Mouse (Mus musculus) MEL (cell line): ENCODE data around the gene Pygm. TPM values are rescaled to one million over a fixed set of nuclear protein-coding genes. Genes with fewer than 3 reads are reported as not detected.

Experiments
- DNase-seq: peaks from one replicate; pipeline ENCODE4 v3.0.0; 2011; ENCODE audit warnings: low read depth, low spot score
- H3K27ac ChIP-seq: 2 replicates; pipeline ENCODE4 v1.5.1; 2012; ENCODE audit warnings: low read depth, mild to moderate bottlenecking, control low read depth, low read length, moderate library complexity; ENCODE audit not compliant: control insufficient read depth
- H3K27me3 ChIP-seq, 2 experiments: fragments of 150-350 bp in 1 of 2; sonication (generic) in 1 of 2; 2 replicates each; pipeline ENCODE4 v1.6.1; 2012; ENCODE audit warnings: low read length in 2 of 2, mild to moderate bottlenecking in 2 of 2, improper control_type of control experiment in 1 of 2, moderate library complexity in 1 of 2; ENCODE audit not compliant: insufficient read depth in 2 of 2, control insufficient read depth in 1 of 2
- H3K36me3 ChIP-seq, 2 experiments: 2 replicates each; pipeline ENCODE4 v1.6.1; 2012 to 2014; ENCODE audit warnings: low read length in 2 of 2, improper control_type of control experiment in 1 of 2, inconsistent platforms in 1 of 2, mild to moderate bottlenecking in 1 of 2; ENCODE audit not compliant: insufficient read depth in 2 of 2, control insufficient read depth in 1 of 2
- H3K4me1 ChIP-seq, 2 experiments: fragments of 150-350 bp in 1 of 2; sonication (generic) in 1 of 2; 2 replicates each; pipeline ENCODE4 v1.6.1; 2012; ENCODE audit warnings: low read length in 2 of 2, improper control_type of control experiment in 1 of 2, mild to moderate bottlenecking in 1 of 2; ENCODE audit not compliant: insufficient read depth in 2 of 2, control insufficient read depth in 1 of 2
- H3K4me3 ChIP-seq, 2 experiments: fragments of 150-350 bp in 1 of 2; sonication (generic) in 1 of 2; 2 replicates each; pipeline ENCODE4 v1.5.1; 2012; ENCODE audit warnings: low read depth in 2 of 2, low read length in 2 of 2, mild to moderate bottlenecking in 2 of 2, moderate library complexity in 2 of 2, control low read depth in 1 of 2, improper control_type of control experiment in 1 of 2; ENCODE audit not compliant: control insufficient read depth in 1 of 2, insufficient read depth in 1 of 2
- H3K79me2 ChIP-seq: 2 replicates; pipeline ENCODE4 v1.6.1; 2012; ENCODE audit warnings: mild to moderate bottlenecking, low read length, moderate library complexity; ENCODE audit not compliant: control insufficient read depth, poor library complexity, insufficient read depth
- H3K9ac ChIP-seq: 2 replicates; pipeline ENCODE4 v1.6.1; 2012; ENCODE audit warnings: low read depth, mild to moderate bottlenecking, control low read depth, low read length, moderate library complexity; ENCODE audit not compliant: control insufficient read depth, poor library complexity, severe bottlenecking
- H3K9me3 ChIP-seq: fragments of 150-350 bp; sonication (generic); replicated peaks from 2 replicates; pipeline ENCODE4 v1.6.1; 2012; ENCODE audit warnings: mild to moderate bottlenecking, low read length, improper control_type of control experiment, moderate library complexity; ENCODE audit not compliant: insufficient read depth
- CHD1 ChIP-seq: IDR thresholded peaks from 2 replicates; pipeline ENCODE4 v1.6.1; 2012; ENCODE audit warnings: low read depth, mild to moderate bottlenecking, inconsistent platforms, low read length, improper control_type of control experiment
- CTCF ChIP-seq, 3 experiments: IDR thresholded peaks in 2 of 3; conservative IDR thresholded peaks in 1 of 3; 2 replicates each; pipeline ENCODE4 v1.5.1; 2011 to 2012; ENCODE audit warnings: low read length in 3 of 3, low read depth in 2 of 3, mild to moderate bottlenecking in 2 of 3, improper control_type of control experiment in 1 of 3, inconsistent platforms in 1 of 3, mixed read lengths in 1 of 3, moderate library complexity in 1 of 3; ENCODE audit not compliant: control insufficient read depth in 1 of 3, insufficient read depth in 1 of 3, poor library complexity in 1 of 3, severe bottlenecking in 1 of 3
- E2F4 ChIP-seq: IDR thresholded peaks from 2 replicates; pipeline ENCODE4 v1.6.1; 2011; ENCODE audit warnings: low read depth, low read length, improper control_type of control experiment, borderline replicate concordance
- EP300 ChIP-seq, 2 experiments: IDR thresholded peaks; 2 replicates each; pipeline ENCODE4 v1.6.1; 2011; ENCODE audit warnings: improper control_type of control experiment in 2 of 2, low read length in 2 of 2, low read depth in 1 of 2, mild to moderate bottlenecking in 1 of 2
- ETS1 ChIP-seq: IDR thresholded peaks from 2 replicates; pipeline ENCODE4 v1.6.1; 2012; ENCODE audit warnings: low read depth, mild to moderate bottlenecking, inconsistent platforms, low read length, improper control_type of control experiment, moderate library complexity
- GATA1 ChIP-seq: IDR thresholded peaks from 2 replicates; pipeline ENCODE4 v1.6.1; 2011; ENCODE audit warnings: low read depth, low read length, improper control_type of control experiment
- HCFC1 ChIP-seq: IDR thresholded peaks from 2 replicates; pipeline ENCODE4 v1.6.1; 2012; ENCODE audit warnings: low read depth, mild to moderate bottlenecking, inconsistent platforms, low read length, improper control_type of control experiment, moderate library complexity
- KAT2A ChIP-seq: conservative IDR thresholded peaks from 2 replicates; pipeline ENCODE4 v1.6.1; 2012; ENCODE audit warnings: low read depth, low read length, improper control_type of control experiment, inconsistent platforms
- MAFK ChIP-seq: IDR thresholded peaks from 2 replicates; pipeline ENCODE4 v1.6.1; 2011; ENCODE audit warnings: low read depth, mild to moderate bottlenecking, low read length, improper control_type of control experiment, borderline replicate concordance
- MXI1 ChIP-seq: IDR thresholded peaks from 2 replicates; pipeline ENCODE4 v1.6.1; 2011; ENCODE audit warnings: mild to moderate bottlenecking, low read depth, low read length, improper control_type of control experiment
- MYB ChIP-seq: IDR thresholded peaks from 2 replicates; pipeline ENCODE4 v1.6.1; 2011; ENCODE audit warnings: mild to moderate bottlenecking, low read depth, low read length, improper control_type of control experiment
- MYC ChIP-seq: IDR thresholded peaks from 2 replicates; pipeline ENCODE4 v1.6.1; 2011; ENCODE audit warnings: low read depth, mild to moderate bottlenecking, low read length, improper control_type of control experiment, moderate library complexity
- NELFE ChIP-seq: IDR thresholded peaks from 2 replicates; pipeline ENCODE4 v1.6.1; 2011; ENCODE audit warnings: low read depth, low read length, improper control_type of control experiment
- POLR2A ChIP-seq, 2 experiments: IDR thresholded peaks; 2 replicates each; pipeline ENCODE4 v1.6.1; 2011 to 2012; ENCODE audit warnings: low read length in 2 of 2, mild to moderate bottlenecking in 2 of 2, control low read depth in 1 of 2, improper control_type of control experiment in 1 of 2, low read depth in 1 of 2, moderate library complexity in 1 of 2; ENCODE audit not compliant: control insufficient read depth in 1 of 2, insufficient read depth in 1 of 2, poor library complexity in 1 of 2
- POLR2AphosphoS2 ChIP-seq: IDR thresholded peaks from 2 replicates; pipeline ENCODE4 v1.6.1; 2011; ENCODE audit warnings: low read length, improper control_type of control experiment
- POLR2AphosphoS5 ChIP-seq: IDR thresholded peaks from 2 replicates; pipeline ENCODE4 v1.6.1; 2012; ENCODE audit warnings: low read depth, borderline replicate concordance, mild to moderate bottlenecking, inconsistent platforms, low read length, moderate library complexity, mixed read lengths
- RAD21 ChIP-seq: IDR thresholded peaks from 2 replicates; pipeline ENCODE4 v1.6.1; 2011; ENCODE audit warnings: mild to moderate bottlenecking, low read depth, low read length, improper control_type of control experiment
- RCOR1 ChIP-seq: IDR thresholded peaks from 2 replicates; pipeline ENCODE4 v1.6.1; 2012; ENCODE audit warnings: low read depth, mild to moderate bottlenecking, inconsistent platforms, low read length, improper control_type of control experiment
- TAL1 ChIP-seq: IDR thresholded peaks from 2 replicates; pipeline ENCODE4 v1.6.1; 2012; ENCODE audit warnings: mild to moderate bottlenecking, inconsistent platforms, low read length, moderate library complexity, mixed read lengths
- USF1 ChIP-seq: IDR thresholded peaks from 2 replicates; pipeline ENCODE4 v1.6.1; 2014; ENCODE audit warnings: low read depth, mild to moderate bottlenecking, inconsistent platforms, low read length, improper control_type of control experiment, moderate library complexity
- USF2 ChIP-seq, 2 experiments: IDR thresholded peaks; 2 replicates each; pipeline ENCODE4 v1.6.1; 2011 to 2012; ENCODE audit warnings: improper control_type of control experiment in 2 of 2, low read length in 2 of 2, borderline replicate concordance in 1 of 2, inconsistent platforms in 1 of 2, low read depth in 1 of 2, mild to moderate bottlenecking in 1 of 2; ENCODE audit not compliant: insufficient read depth in 1 of 2
- ZC3H11A ChIP-seq: IDR thresholded peaks from 2 replicates; pipeline ENCODE4 v1.6.1; 2012; ENCODE audit warnings: low read depth, mild to moderate bottlenecking, inconsistent platforms, low read length, improper control_type of control experiment
- ZKSCAN1 ChIP-seq: IDR thresholded peaks from 2 replicates; pipeline ENCODE4 v1.6.1; 2012; ENCODE audit warnings: low read depth, mild to moderate bottlenecking, inconsistent platforms, low read length, improper control_type of control experiment, moderate library complexity
- ZNF384 ChIP-seq: IDR thresholded peaks from 2 replicates; pipeline ENCODE4 v1.6.1; 2012; ENCODE audit warnings: low read depth, mild to moderate bottlenecking, inconsistent platforms, low read length, improper control_type of control experiment
- polyA plus RNA-seq, 2 experiments: library from polyadenylated mRNA; stranded (reverse) in 1 of 2; unstranded in 1 of 2; fragments of >175 nt in 1 of 2; fragments of >200 nt in 1 of 2; gene quantifications; 2 replicates each; pipeline versions ENCODE4 v1.2.1 to v1.2.4; 2012; ENCODE audit warnings: low replicate concordance in 2 of 2, low read depth in 1 of 2; ENCODE audit not compliant: insufficient read length in 2 of 2, insufficient read depth in 1 of 2, missing spikeins in 1 of 2
- total RNA-seq: library from RNA; depleted of rRNA; stranded (reverse); fragments of 300-350 nt; gene quantifications from 2 replicates; pipeline ENCODE4 v1.2.3, GENCODE M21; 2012

Gene Pygm
- total and polyA plus RNA-seq, 3 experiments, result 0.73 to 3.3 TPM; not detected in 1

DNA sequence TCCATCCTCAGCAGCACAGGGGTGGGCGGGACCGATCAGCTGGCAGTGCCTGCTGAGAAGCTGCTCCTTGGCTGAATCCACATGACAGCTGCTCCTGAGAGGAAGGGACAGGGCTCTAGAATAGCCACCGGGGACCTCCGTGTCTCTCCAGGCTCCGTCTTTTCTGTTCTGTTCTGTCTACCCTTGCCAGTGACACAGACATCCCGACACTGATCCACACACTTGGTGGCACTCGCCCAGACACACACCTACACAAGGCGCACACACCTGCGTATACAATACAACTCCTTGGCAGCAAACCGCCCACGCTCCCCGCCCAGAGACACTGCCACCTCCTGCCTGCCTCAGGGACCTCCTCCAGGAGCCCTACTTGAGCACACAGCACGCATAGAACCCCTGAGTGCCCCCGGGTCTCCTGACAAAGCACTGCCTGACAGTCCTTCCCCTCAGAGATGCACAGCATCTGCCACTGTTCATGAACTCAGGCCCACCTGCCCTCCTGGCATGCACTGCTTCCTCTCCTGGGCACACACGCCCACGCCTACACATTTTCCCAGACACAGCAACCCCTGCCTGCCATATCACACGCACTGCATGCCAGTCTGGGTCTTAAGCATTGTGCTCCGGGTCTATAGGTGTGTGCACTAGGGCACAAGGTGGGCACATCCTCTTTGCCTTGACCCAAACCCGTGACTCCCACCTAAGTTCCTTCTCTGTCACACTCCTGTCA, 36.4 kb downstream of the Pygm start:
- DNase-seq, result no peak
- H3K27ac ChIP-seq, result no peak overlapping the region
- H3K9ac ChIP-seq, result no peak overlapping the region
- TF ChIP-seq MAFK (no peak), E2F4 (no peak), POLR2A (IDR thresholded peaks at IDR 0.05; ENCODE audit: control insufficient read depth in 1 of 2, insufficient read depth in 1 of 2, low read depth in 1 of 2, low read length in 2 of 2, poor library complexity in 1 of 2) (no peak), KAT2A (no peak), CHD1 (no peak), POLR2AphosphoS5 (no peak), ZC3H11A (no peak), ETS1 (no peak), MYC (no peak), USF2 (IDR thresholded peaks at IDR 0.05; ENCODE audit: borderline replicate concordance in 1 of 2, insufficient read depth in 1 of 2, low read depth in 1 of 2, low read length in 2 of 2) (no peak), HCFC1 (no peak), RAD21 (no peak), NELFE (no peak), GATA1 (no peak), ZNF384 (no peak), CTCF (IDR thresholded peaks at IDR 0.05 in 2 of 3, conservative IDR thresholded peaks at IDR 0.05 in 1 of 3; ENCODE audit: control insufficient read depth in 1 of 3, insufficient read depth in 1 of 3, low read depth in 2 of 3, low read length in 3 of 3, poor library complexity in 1 of 3, severe bottlenecking in 1 of 3) (no peak), ZKSCAN1 (no peak), USF1 (no peak), MXI1 (no peak)
- H3K36me3 ChIP-seq, result no peaks in the 10 kb centered on the region
- no peaks in the 10 kb centered on the region for H3K9me3 ChIP-seq
- no peak overlapping the region for H3K4me3 ChIP-seq
- no peaks in the 10 kb centered on the region for H3K79me2 ChIP-seq
- H3K27me3 ChIP-seq, result no peaks in the 10 kb centered on the region
- H3K4me1 ChIP-seq, result no peaks in the 10 kb centered on the region

DNA sequence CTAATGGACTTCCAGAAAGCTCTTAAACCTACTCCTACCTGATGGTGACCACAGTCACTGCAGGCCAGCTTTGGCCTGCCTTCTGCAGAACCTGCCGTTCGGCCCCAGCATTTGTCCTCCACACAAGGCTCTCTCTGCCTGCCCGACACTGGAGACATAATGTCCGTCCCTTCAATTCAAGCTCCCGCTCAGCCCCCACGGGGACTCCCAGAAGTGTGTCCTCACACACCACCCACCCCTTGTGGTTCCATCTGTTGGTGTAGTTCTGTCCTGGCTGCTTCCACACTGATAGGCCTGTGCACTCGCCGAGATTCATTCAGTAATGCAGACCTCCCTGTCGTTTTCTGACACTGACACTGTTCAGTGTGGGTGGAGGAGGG, 37.0 kb downstream of the Pygm start:
- no peak for DNase-seq
- H3K27me3 ChIP-seq, result no peaks in the 10 kb centered on the region
- no peaks in the 10 kb centered on the region for H3K9me3 ChIP-seq
- no peak overlapping the region for H3K27ac ChIP-seq
- H3K79me2 ChIP-seq, result no peaks in the 10 kb centered on the region
- no peak overlapping the region for H3K9ac ChIP-seq
- H3K4me3 ChIP-seq, result no peak overlapping the region
- H3K36me3 ChIP-seq, result no peaks in the 10 kb centered on the region
- H3K4me1 ChIP-seq, result no peaks in the 10 kb centered on the region
- TF ChIP-seq RCOR1 (no peak), TAL1 (no peak), POLR2AphosphoS2 (no peak), EP300 (IDR thresholded peaks at IDR 0.05; ENCODE audit: low read depth in 1 of 2, low read length in 2 of 2) (no peak), MYB (no peak)
